Mouse (Mus musculus) G1E (cell line): ENCODE data around the gene Akr1b7.

ENCODE experiments used
- CTCF ChIP-seq: IDR thresholded peaks from 2 replicates; pipeline ENCODE4 v1.5.1; 2012; ENCODE audit warnings: low read depth, low read length, inconsistent platforms, mixed read lengths
- GATA1 ChIP-seq: IDR thresholded peaks from 2 replicates; pipeline ENCODE4 v1.6.1; 2012; ENCODE audit warnings: borderline replicate concordance, low read length, inconsistent platforms, mixed read lengths
- POLR2AphosphoS5 ChIP-seq: IDR thresholded peaks from 2 replicates; pipeline ENCODE4 v1.6.1; 2012; ENCODE audit warnings: low read depth, low read length, inconsistent platforms; ENCODE audit not compliant: insufficient replicate concordance

- no peak for TF ChIP-seq CTCF
- no peak for TF ChIP-seq POLR2AphosphoS5
- TF ChIP-seq GATA1 = no peak
These were observed 47.7 kb upstream of the Akr1b7 start for GRCm38 (mm10) chr6:34364217-34365136.
